Mouse (Mus musculus): ENCODE data around the gene Kcnj9. TPM values are rescaled to one million over a fixed set of nuclear protein-coding genes. Genes with fewer than 3 reads are reported as not detected.

Gene Kcnj9
- polyA plus RNA-seq, 1 experiment = 0.01 TPM

DNA sequence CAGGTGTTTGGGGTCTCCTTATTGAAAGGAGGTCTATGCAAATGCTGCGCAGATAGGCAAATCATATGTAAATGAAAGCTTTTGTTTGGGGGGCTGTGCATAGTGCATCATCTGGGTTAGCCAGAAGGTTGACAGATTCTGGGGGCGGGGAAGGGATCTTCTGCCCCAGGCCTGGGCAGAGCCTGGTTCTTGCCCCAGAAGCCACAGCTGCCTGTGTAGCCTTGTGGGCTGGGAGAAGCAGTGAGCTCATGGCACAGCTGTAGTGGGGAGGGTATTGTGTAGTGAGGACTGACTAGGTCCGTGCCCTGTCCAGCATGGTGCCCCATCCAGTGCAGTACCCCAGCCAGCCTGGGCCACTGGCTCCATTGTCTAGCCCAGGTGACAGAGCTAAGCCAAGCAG is 14.2 kb downstream of the Kcnj9 start:
- Histone ChIP-seq H3K27me3 (ENCODE audit: control insufficient read depth, insufficient read depth, insufficient read length) (no peaks in the 10 kb centered on the region), H3K36me3 (ENCODE audit: control insufficient read depth, insufficient read depth) (no peaks in the 10 kb centered on the region), H3K79me2 (ENCODE audit: control insufficient read depth, insufficient read depth) (no peaks in the 10 kb centered on the region), H3K4me3 (no peak overlapping the region), H3K4me2 (ENCODE audit: low read depth) (no peak overlapping the region), H3ac (ENCODE audit: control insufficient read depth, insufficient read length) (no peak overlapping the region)
- no peak for TF ChIP-seq CEBPB (IDR thresholded peaks at IDR 0.05; ENCODE audit: insufficient read depth, poor library complexity, severe bottlenecking)
- TF ChIP-seq TCF12 (IDR thresholded peaks at IDR 0.05; ENCODE audit: insufficient read depth, poor library complexity, severe bottlenecking) = no peak
- no peak for TF ChIP-seq USF1 (IDR thresholded peaks at IDR 0.05; ENCODE audit: low read depth)
- TF ChIP-seq E2F4 (IDR thresholded peaks at IDR 0.05; ENCODE audit: insufficient read depth) = no peak
- TF ChIP-seq POLR2A (IDR thresholded peaks at IDR 0.05; ENCODE audit: insufficient read length, low read depth) = no peak
- TF ChIP-seq SRF (IDR thresholded peaks at IDR 0.05; ENCODE audit: control insufficient read depth, insufficient read length, low read depth) = no peak
- TF ChIP-seq MYOG (IDR thresholded peaks at IDR 0.05; ENCODE audit: control insufficient read depth in 1 of 3, insufficient read depth in 1 of 3, insufficient read length in 2 of 3, low read depth in 2 of 3) = peak in 1 of 3 experiments; percentile 46
- TF ChIP-seq MYOD1 (IDR thresholded peaks at IDR 0.05; ENCODE audit: control insufficient read depth in 1 of 3, insufficient read length in 2 of 3, low read depth in 2 of 3) = peak in 2 of 3 experiments; percentile 31 to 61
- no peak for TF ChIP-seq POLR2AphosphoS2 (IDR thresholded peaks at IDR 0.05; ENCODE audit: insufficient read length, low read depth)
- no peak for TF ChIP-seq REST (IDR thresholded peaks at IDR 0.05; ENCODE audit: insufficient read depth, insufficient read length)
- no peak for TF ChIP-seq MAX (IDR thresholded peaks at IDR 0.05; ENCODE audit: low read depth)
- no peak for TF ChIP-seq TCF3 (IDR thresholded peaks at IDR 0.05; ENCODE audit: insufficient read length, low read depth)

DNA sequence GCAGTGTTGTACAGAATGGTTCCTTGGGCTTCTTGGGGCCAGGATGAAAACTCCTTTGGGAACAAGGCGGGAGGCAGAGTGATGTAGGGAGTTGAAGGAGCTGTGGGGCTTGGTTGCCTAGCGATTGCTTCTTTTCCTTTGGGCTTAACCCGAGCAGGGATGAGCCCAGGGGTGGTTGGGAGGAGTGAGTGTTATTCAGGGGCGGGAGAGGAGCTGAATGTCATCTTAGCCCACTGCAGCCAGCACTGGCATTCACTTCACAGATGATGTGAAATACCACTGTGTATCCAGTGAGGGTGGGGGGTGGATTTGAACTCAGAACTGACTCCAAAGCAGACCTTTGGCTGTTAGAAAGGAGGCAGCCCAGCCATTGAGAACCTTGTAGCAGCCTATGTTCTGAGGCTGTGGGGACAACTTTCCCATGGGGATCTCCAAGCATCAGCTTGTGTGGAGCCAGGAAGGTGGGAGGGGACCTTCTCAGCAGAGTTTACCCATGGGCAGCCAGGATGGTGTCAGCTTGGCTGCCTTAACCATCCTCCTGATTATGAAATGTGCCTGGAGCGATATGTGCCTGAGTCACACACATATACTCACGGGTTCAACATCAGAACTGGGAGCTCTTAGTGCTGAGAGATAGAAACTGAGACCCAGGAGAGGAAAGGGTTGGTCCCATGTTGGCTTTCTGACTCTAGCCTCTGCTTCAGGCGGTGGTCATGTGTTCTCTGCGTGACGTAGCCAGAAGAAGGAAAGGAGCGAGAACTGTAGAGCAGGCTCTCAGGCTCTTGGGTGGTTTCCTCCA is 15.3 kb downstream of the Kcnj9 start:
- no peak for TF ChIP-seq POLR2AphosphoS2 (IDR thresholded peaks at IDR 0.05; ENCODE audit: insufficient read length, low read depth)
- Histone ChIP-seq H3K27me3 (ENCODE audit: control insufficient read depth, insufficient read depth, insufficient read length) (no peaks in the 10 kb centered on the region), H3K79me2 (ENCODE audit: control insufficient read depth, insufficient read depth) (no peaks in the 10 kb centered on the region), H3ac (ENCODE audit: control insufficient read depth, insufficient read length) (no peak overlapping the region), H3K4me2 (ENCODE audit: low read depth) (peak overlapping the region; percentile 94), H3K36me3 (ENCODE audit: control insufficient read depth, insufficient read depth) (no peaks in the 10 kb centered on the region), H3K4me3 (peak overlapping the region; percentile 54)

DNA sequence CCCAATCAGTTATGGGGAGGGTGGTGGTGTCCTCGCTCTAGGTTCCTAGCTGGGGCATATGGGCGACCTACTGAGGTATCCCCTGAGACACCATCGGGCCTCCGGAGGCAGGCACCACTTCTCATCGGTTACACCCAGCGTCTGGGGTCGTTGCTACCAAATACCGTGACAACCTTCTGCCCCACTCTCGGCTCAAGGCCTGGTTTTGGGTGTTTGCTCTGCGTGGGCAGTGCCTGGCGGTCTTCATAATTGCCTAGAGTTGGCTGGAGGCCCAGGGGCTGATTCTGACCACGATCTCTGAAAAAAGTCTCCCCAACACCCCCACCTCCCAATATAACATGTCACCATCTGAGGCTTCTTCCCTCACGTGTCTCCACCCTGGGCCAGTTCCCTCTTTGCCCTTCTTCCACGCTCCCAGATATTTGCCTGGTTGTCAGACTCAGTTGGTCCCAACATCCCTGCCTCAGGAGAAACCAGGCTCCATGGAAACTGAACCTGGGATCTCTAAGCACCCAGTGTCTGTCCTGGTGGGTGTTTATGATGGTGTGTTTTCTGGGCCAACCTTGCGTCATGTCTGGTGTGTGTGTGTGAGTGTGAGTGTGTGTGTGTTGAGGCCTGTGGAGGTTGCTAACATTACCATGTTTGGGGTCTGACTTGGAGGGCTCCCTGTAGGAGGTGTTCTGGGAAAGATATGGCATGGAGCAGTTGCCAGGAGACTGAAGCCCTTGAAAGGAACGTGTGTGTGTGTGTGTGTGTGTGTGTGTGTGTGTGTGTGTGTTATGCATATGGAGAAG is 16.2 kb downstream of the Kcnj9 start:
- Histone ChIP-seq H3K27me3 (ENCODE audit: control insufficient read depth, insufficient read depth, insufficient read length) (no peaks in the 10 kb centered on the region), H3K4me3 (peak overlapping the region; percentile 54)
- TF ChIP-seq TCF3 (IDR thresholded peaks at IDR 0.05; ENCODE audit: insufficient read length, low read depth) (no peak), POLR2AphosphoS2 (IDR thresholded peaks at IDR 0.05; ENCODE audit: insufficient read length, low read depth) (no peak), SRF (IDR thresholded peaks at IDR 0.05; ENCODE audit: control insufficient read depth, insufficient read length, low read depth) (no peak), REST (IDR thresholded peaks at IDR 0.05; ENCODE audit: insufficient read depth, insufficient read length) (no peak), MYOD1 (IDR thresholded peaks at IDR 0.05; ENCODE audit: control insufficient read depth in 1 of 3, insufficient read length in 2 of 3, low read depth in 2 of 3) (no peak), CEBPB (IDR thresholded peaks at IDR 0.05; ENCODE audit: insufficient read depth, poor library complexity, severe bottlenecking) (no peak), TCF12 (IDR thresholded peaks at IDR 0.05; ENCODE audit: insufficient read depth, poor library complexity, severe bottlenecking) (no peak), MAX (IDR thresholded peaks at IDR 0.05; ENCODE audit: low read depth) (no peak), MYOG (IDR thresholded peaks at IDR 0.05; ENCODE audit: control insufficient read depth in 1 of 3, insufficient read depth in 1 of 3, insufficient read length in 2 of 3, low read depth in 2 of 3) (no peak), E2F4 (IDR thresholded peaks at IDR 0.05; ENCODE audit: insufficient read depth) (no peak), POLR2A (IDR thresholded peaks at IDR 0.05; ENCODE audit: insufficient read length, low read depth) (no peak), USF1 (IDR thresholded peaks at IDR 0.05; ENCODE audit: low read depth) (no peak)

DNA sequence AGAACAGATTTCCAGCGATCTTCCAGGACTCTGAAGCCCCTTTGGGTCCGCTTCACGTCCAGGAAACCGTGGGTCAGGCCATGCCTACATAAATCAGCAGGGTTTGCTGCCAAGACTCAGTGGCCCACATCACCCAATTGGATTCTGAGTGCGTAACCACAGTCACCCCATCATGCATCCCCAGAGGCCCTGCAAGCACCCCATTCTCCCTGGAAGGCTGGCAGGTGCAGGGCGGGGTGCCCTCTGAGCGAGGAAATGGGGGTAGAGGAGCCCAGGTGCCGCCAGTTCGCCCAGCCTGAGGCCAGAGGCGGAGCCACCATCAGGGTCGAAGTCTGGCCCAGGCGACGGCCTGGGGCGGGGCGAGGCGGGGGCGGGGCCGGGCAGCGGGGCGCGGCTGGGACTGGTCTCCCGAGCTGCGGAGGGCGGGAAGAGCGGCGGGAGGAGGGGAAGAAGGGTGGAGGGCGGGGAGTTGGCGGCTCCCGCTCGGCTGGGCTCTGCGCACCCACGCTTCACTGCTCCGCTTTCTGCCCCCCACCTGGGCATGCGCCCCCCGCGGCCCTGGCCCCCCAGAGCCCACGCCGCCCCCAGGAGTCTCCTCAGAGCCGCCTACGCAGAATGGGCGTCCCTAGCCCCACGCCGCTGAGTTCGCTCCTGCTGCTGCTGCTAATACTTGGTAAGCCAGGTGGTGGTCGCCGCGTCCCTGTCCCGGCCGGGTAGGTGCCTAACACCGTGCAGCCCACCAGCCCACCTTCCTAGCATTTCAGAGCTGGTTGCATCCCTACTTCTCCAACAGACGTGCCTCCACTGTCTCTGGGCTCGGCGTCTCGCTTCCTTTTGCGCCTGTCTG is 17.0 kb downstream of the Kcnj9 start:
- peak overlapping the region; percentile 94 for H3K4me2 ChIP-seq (ENCODE audit: low read depth)
- H3K36me3 ChIP-seq (ENCODE audit: control insufficient read depth, insufficient read depth) = no peaks in the 10 kb centered on the region
- H3K79me2 ChIP-seq (ENCODE audit: control insufficient read depth, insufficient read depth) = no peaks in the 10 kb centered on the region
- H3K4me3 ChIP-seq = peak overlapping the region; percentile 54
- H3ac ChIP-seq (ENCODE audit: control insufficient read depth, insufficient read length) = peak overlapping the region; percentile 11
- TF ChIP-seq MYOG (IDR thresholded peaks at IDR 0.05; ENCODE audit: control insufficient read depth in 1 of 3, insufficient read depth in 1 of 3, insufficient read length in 2 of 3, low read depth in 2 of 3) (no peak), POLR2AphosphoS2 (IDR thresholded peaks at IDR 0.05; ENCODE audit: insufficient read length, low read depth) (peak; percentile 79), POLR2A (IDR thresholded peaks at IDR 0.05; ENCODE audit: insufficient read length, low read depth) (peak; percentile 84), TCF3 (IDR thresholded peaks at IDR 0.05; ENCODE audit: insufficient read length, low read depth) (no peak)
- H3K27me3 ChIP-seq (ENCODE audit: control insufficient read depth, insufficient read depth, insufficient read length) = no peaks in the 10 kb centered on the region

More for the DNA sequence above, 16.2 kb downstream of the Kcnj9 start:
- Histone ChIP-seq H3K4me2 (ENCODE audit: low read depth) (peak overlapping the region; percentile 94), H3K36me3 (ENCODE audit: control insufficient read depth, insufficient read depth) (no peaks in the 10 kb centered on the region), H3K79me2 (ENCODE audit: control insufficient read depth, insufficient read depth) (no peaks in the 10 kb centered on the region), H3ac (ENCODE audit: control insufficient read depth, insufficient read length) (peak overlapping the region; percentile 11)

All from myocyte (in vitro differentiated cells).